Mouse (Mus musculus) CD4-positive naive resting alpha-beta T cell, adult 76 days (primary cell): Measurements from ENCODE around the gene Rccd1. TPM values are rescaled to one million over a fixed set of nuclear protein-coding genes. Genes with fewer than 3 reads are reported as not detected.

ENCODE experiments used
- total RNA-seq: library from RNA; stranded (reverse); gene quantifications from one replicate; pipeline ENCODE4 v1.2.4, GENCODE M21; 2023

Gene Rccd1
- total RNA-seq: 32.3 TPM

DNA sequence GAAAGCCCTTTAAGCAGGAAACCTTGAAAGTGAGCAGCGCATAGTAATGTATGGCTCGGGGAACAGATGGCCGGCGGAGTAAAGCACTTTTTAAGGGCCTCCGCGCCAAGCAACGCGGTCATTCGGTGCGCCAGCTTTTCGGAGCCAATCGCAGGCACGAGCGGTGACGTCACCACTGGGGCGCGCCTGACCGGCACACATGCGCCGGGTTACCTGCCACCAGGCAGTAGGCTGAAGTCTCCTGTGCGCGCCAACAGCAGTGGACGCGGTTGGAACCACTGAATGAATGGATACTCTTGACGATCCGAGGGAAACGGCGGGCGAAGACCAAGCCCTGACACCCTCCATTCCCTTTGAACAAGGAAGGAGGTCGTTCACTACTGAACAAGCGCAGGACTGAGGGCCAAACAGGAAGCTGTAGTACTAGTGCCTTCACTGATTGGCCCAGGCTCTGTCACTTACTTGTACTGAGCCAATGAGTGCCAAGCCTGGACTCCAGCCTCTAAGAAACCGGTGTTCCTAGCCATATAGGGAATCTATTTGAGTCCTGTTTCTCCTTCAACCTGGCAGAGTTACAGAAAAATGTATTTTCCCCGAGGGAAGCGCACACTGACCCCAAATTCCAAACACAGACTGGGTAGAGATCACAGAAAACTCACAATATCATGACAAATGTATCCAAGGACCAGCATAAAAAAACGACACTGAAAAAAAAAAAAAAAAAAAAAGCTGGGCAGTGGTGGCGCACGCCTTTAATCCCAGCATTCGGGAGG is at the start of gene Rccd1:
Gene Rccd1 (minus strand): TSS at position 412 of the 773 bp plus-strand sequence.

DNA sequence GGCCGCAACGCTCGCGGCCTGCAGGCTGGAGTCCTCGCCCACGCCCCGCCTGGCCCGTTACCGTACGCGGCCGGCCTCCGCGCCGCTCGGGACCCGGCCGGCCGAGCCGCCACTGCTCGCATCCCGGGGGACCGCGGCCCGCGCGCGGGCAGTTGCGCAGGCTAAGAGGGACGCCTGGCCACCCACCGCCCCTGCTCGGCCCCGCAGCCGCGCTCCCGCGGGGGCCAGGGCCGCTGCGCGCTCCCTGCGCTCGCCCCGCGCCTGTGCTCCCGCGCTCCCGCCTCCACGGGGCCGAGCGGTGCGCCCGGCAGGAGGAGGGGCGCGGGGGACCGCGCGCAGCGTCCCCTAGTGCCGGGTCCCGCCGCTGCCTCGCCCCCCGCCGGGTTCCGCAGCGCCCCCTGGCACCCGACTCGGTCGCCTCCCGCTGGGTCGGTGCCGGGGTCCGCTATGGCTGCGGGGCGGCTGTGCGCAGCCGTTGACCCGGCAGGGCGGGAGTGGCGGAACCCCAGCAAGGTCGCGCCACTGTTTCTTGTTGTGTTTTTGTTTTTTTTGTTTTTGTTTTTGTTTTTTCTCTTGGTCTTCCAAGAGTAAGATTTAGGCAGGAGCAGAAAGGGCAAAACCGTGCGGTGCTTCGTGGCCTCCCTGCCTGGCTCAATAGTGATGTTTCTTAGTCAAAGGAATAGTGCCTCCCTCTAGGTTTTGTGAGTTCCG is 46.9 kb upstream of the Rccd1 start, which contains the start of gene Man2a2:
Gene Man2a2 (minus strand): TSS at position 335 of the 711 bp plus-strand sequence.

GRCm38 (mm10) chr7:80342858-80343257 is 18.6 kb upstream of the Rccd1 start, which contains the start of gene Hddc3:
Gene Hddc3, plus strand, starts transcription at chr7:80343104.

DNA sequence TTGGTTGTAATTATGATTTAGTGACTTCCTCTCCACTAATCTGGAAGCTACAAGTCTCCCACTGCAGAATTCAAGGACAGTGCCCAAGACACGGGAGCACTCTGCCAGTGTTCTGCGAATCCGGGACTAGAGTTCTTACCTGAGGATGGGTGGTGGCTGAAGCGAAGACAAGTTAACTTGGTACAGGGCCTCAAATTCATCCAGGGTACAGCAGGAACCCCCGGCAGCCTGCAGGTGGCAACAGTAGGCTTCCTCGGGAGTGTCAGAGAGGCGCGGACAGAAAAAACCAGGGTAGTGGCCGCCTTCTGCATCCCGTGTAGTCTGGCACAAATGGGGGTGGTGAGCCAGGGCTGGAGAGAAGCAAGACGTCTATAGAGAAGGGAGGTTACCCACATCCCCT is 16.5 kb upstream of the Rccd1 start, which contains the start of gene Unc45a:
Gene Unc45a (minus strand): TSS at position 213 of the 400 bp plus-strand sequence.

GRCm38 (mm10) chr7:80294062-80294763 is 30.0 kb downstream of the Rccd1 start, which contains the start of gene Prc1:
Gene Prc1, plus strand, starts transcription at chr7:80294450.

GRCm38 (mm10) chr7:80268897-80269750 is 55.1 kb downstream of the Rccd1 start, which contains the start of gene Vps33b:
Gene Vps33b, plus strand, starts transcription at chr7:80269649.

GRCm38 (mm10) chr7:80260625-80261371 is 63.5 kb downstream of the Rccd1 start, which contains the start of gene Ngrn:
Gene Ngrn, plus strand, starts transcription at chr7:80261215.

DNA sequence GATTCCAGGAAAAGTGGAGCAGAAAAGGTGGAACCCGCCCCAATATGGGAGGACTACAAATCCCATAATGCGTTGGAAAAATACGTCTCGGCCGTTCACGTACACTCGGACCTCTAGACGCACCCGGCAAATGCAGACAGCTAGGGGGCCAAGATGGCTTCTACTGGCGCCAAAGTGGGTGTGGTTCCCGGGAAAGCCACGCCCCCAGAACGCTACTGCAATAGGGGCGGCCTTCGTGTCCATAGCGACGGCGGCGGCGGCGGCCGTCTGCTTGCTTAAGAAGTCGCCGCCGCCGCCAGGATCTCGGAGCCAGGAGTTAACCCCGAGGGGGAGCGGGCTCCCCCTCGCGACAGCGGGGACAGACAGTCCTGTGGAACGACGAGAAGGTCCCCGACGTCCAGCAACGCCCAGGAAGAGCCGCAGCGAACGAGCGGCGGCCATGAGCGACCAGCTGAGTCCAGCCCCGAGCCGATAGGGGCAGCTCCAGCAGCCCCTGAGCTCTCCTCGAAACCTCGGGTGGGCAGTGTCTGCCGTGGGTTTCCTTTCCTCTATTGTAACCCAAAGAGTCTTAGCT is 78.0 kb downstream of the Rccd1 start, which contains the start of gene Ttll13:
Gene Ttll13 (plus strand): TSS at position 229 of the 574 bp plus-strand sequence.

Other genes starting within 250 kb of the Rccd1 start
- gene Idh2, start 209.1 kb downstream of the Rccd1 start, total RNA-seq: 35.5 TPM
- gene Sema4b, start 137.6 kb downstream of the Rccd1 start, total RNA-seq: 47.7 TPM
- 45.7 TPM for gene Cib1, start 91.6 kb downstream of the Rccd1 start, total RNA-seq
- 4.7 TPM for gene Gdpgp1, start 91.6 kb downstream of the Rccd1 start, total RNA-seq
- 1.1 TPM for gene Ttll13, start 78.1 kb downstream of the Rccd1 start, total RNA-seq
- gene Ngrn, start 63.2 kb downstream of the Rccd1 start, total RNA-seq: 13.7 TPM
- 28.5 TPM for gene Vps33b, start 54.8 kb downstream of the Rccd1 start, total RNA-seq
- gene Prc1, start 30.0 kb downstream of the Rccd1 start, total RNA-seq: 3.7 TPM
- gene Unc45a, start 16.6 kb upstream of the Rccd1 start, total RNA-seq: 152 TPM
- gene Hddc3, start 18.6 kb upstream of the Rccd1 start, total RNA-seq: 5.2 TPM
- gene Man2a2, start 46.9 kb upstream of the Rccd1 start, total RNA-seq: 116 TPM
- gene Fes, start 63.5 kb upstream of the Rccd1 start, total RNA-seq: 11.7 TPM
- 80.8 TPM for gene Furin, start 81.0 kb upstream of the Rccd1 start, total RNA-seq
- gene Blm, start 210.7 kb upstream of the Rccd1 start, total RNA-seq: 17.4 TPM